Mouse (Mus musculus): ENCODE data around the gene Ccdc173.
A peak's percentile ranks its signal among the peaks of the same experiment; 100 is the strongest.

- no peak for TF ChIP-seq CTCF (IDR thresholded peaks at IDR 0.05)
- no peak for TF ChIP-seq EP300 (IDR thresholded peaks at IDR 0.05; ENCODE audit: insufficient read depth, low read depth, low read length)
- TF ChIP-seq POLR2A (IDR thresholded peaks at IDR 0.05; ENCODE audit: insufficient read depth, low read depth, low read length), result peak; percentile 51
These were observed 32.3 kb upstream of the Ccdc173 start, which contains the start of gene Klhl23 for GRCm38 (mm10) chr2:69821711-69822110.
